Mouse (Mus musculus) spleen, adult 2 months (tissue): ENCODE results near the gene Spa17.

Experiments
- CTCF ChIP-seq: fragments of 200-500 bp; IDR thresholded peaks from 2 replicates; pipeline ENCODE4 v1.5.1; 2011; ENCODE audit warnings: mild to moderate bottlenecking, inconsistent platforms; ENCODE audit not compliant: insufficient read depth, insufficient read length, insufficient replicate concordance; ENCODE audit errors: extremely low read depth
- POLR2A ChIP-seq: fragments of 200-500 bp; IDR thresholded peaks from 2 replicates; pipeline ENCODE4 v1.6.1; 2011; ENCODE audit warnings: low read depth, low read length, inconsistent platforms

DNA sequence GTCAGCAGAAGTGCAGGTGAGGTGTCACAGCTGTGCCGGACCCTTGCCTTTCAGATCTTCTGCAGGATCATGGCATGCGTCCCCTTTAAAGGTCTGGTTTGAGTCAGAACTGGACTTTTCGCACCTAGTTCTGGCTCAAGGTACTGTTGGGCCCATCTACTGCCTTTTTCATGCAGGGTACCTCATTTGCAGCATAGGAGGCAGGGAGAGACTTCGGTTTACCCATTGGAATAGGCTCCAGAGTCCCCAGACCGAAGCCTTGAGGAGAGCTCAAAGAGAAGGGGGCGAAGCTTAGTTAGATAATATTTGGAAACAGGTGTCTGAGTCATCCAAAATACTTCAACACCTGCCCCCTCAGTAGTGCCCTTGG is 374 bp upstream of the Spa17 start:
- TF ChIP-seq CTCF (no peak), POLR2A (no peak)
